Mouse (Mus musculus) thymus, postnatal 0 days (tissue): ENCODE measurements around the gene Hist1h3c. TPM values are rescaled to one million over a fixed set of nuclear protein-coding genes. Genes with fewer than 3 reads are reported as not detected.
"Not testable (repeated sequence)": the region's sequence is repeated elsewhere in the genome, so short reads cannot be mapped to it uniquely, and the experiment has no call there.

ENCODE experiments used
- DNase-seq: peaks from one replicate; pipeline ENCODE4 v3.0.0-alpha.2; 2015; ENCODE audit warnings: low spot score
- polyA plus RNA-seq: library from polyadenylated mRNA; unstranded; fragments of >200 nt; fragmentation: Nextera tagmentation; extraction: Ambion mirVana; gene quantifications from 2 replicates; pipeline ENCODE4 v1.2.1, GENCODE M21; 2015

Gene Hist1h3c
- polyA plus RNA-seq, 1 experiment from 2014 or later, result 33.1 TPM

DNA sequence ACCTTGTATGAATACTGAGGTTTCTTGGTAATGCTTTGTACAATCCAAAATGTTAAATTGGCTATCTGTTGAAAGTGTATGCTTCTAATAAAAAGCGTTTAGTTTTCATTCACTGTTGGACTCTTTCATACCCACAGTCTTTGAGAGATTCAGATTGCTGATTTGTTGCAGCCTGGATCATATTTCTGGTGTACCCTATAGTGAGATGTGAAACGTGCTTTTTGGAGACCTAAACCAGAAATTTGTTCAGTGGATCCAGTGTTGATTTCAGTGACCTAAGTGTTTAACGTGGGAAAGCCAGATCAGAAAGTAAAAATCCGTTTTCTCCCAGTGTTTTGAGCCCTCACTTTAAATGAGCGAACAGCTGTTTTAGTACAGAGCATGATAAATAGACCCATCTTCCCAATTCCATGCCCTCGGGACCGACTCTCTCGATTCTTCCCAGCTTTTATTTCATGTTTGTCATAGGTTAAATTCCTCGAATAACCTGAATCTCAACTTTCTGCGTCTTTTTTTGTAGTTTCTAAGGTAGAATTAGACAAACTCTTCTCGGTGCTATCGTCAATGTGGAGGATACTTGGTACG is 5.1 kb downstream of the Hist1h3c start:
- DNase-seq, result no peak

DNA sequence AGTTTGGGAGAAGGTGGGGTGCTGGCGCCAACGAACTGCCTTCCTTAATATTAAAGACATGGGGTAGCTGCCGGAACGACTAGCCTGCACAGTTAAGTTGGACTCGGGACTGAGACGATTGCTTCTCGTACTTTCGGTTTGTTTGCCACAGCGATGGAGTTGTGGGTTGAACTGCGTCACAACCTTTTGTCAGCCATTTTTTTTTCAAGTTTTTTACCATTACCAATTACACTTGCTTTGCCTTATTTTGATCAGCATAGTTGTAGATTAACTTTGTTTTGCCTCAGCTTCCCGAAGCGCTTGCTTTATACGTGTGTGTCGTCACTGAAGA is 5.5 kb downstream of the Hist1h3c start:
- no peak for DNase-seq

DNA sequence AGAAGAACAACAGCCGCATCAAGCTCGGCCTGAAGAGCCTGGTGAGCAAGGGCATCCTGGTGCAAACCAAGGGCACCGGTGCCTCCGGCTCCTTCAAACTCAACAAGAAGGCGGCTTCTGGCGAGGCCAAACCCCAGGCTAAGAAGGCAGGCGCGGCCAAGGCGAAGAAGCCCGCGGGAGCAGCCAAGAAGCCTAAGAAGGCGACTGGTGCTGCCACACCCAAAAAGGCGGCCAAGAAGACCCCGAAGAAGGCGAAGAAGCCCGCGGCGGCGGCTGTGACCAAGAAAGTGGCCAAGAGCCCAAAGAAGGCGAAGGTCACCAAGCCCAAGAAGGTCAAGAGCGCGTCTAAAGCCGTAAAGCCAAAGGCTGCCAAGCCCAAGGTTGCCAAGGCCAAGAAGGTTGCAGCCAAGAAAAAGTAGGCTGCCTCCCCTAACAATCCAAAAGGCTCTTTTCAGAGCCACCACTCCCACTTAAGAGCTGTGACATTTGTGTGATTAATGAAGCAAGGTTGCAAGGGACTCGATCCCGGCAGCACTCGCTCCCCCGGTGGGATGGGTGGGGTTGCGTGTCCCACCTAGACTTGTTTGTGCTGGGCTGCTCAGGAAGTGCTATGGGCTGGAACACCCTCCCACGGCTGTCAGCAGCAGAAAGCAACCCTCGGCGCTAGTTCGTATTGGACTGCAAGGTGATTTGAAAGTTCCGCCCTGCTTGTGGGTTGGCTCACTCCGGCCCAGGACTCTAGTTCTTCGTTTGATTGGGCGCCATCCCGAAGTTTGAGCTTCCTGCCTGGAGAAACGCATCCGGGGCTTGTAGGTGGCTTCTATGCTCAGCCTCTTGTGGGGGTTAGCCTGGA is 6.1 kb downstream of the Hist1h3c start:
- DNase-seq, result peak; percentile 94

DNA sequence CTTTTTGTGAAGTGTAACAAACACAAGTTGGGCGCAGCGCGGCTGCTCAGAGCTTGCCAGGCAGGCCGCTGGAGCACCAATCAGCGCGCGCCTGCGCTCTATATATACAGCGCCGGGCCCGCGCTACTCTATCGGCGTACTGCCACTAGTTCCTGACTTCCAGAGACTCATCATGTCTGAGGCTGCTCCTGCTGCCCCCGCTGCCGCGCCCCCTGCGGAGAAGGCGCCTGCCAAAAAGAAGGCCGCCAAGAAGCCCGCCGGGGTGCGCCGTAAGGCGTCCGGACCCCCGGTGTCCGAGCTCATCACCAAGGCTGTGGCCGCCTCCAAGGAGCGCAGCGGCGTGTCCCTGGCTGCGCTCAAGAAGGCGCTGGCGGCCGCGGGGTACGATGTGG is 6.7 kb downstream of the Hist1h3c start, which contains the start of gene Hist1h1c:
Gene Hist1h1c, plus strand, starts transcription at position 132 of the 392 bp plus-strand sequence.
- peak; percentile 96 for DNase-seq

DNA sequence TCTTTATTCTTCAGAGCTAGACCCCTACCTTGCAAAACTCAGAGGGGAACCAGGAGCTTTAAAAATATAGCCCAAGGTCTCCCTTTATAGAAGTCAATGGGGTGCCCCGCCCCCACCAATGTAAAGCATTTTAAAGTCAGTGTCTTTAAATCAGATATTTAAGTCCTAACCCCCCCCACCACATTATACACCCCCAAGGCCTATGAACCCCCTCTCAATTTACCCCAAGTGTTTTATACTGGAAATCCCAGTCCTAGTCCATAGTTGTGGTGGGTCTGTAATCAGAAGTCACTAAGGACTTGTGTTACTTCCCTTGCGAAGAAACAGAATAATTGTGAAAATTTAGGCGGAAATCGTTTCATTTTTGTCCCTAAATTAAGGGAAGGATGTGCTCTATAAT is 7.4 kb downstream of the Hist1h3c start:
- DNase-seq, result peak; percentile 59

DNA sequence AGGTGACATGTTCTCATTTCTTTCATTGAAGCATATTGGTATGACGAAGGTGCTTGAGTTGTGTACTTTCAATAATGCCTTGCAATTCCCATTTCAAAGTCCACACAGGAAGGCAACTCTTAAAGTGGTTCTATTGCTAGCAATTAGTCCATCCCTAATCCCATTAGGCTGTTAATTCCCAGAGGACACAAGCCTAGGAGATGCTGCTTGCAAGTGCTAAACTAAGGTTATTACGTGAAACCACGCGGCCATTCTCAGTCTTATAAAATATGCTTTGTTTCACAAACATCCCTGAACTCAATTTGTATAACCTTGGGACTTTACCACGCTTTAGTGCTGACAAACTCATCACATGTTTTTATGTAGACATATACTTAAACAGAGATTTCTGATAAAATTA is 8.3 kb downstream of the Hist1h3c start:
- DNase-seq, result no peak

DNA sequence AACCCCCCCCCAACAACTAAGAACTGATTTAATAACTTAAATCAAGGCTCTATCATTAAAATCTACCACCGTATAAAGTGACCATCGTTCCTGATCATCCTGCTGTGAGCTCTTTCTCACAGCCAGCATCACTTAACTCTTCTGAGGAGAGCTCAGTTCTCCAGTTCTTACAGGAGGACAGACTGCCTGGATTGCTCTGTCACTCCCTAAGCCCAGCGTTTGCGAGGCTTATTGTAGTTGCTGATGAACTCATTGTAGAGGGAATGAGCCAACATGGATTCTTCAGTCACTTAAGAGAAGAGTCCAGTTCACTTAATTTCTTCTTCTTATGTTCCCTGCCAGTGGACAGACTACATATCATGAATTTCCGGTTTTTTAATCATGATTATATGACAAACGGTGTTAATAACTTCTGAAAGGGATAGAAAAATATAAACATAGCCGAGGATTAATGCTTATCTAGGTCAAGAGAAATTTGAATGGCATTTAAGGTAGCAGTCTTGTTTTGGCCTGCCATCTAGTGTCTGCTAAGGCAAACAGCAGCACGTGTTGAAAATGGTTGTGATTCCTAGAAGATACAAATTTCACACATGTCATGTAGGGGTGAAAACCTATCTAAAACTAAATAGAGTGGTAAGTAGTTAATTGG is 13.1 kb downstream of the Hist1h3c start:
- DNase-seq, result peak; percentile 67

DNA sequence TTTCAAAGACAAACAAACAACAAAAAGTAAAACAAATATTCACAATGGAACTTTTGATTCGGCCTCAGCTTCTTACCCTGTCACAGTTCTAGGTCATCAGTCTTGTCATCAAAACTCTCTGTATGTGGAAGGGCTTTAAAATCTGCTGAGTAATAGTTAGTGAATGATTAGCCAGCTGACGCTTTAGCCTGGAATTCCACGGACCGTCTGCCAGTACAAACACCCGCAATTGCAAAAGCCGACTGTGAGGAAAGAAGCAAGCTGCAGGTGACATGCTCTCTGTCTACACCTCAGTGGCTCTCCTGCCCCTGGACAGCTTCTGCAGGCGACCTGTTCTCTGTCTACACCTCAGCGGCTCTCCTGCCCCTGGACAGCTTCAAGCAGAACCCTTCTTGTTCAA is 14.9 kb downstream of the Hist1h3c start:
- no peak for DNase-seq

DNA sequence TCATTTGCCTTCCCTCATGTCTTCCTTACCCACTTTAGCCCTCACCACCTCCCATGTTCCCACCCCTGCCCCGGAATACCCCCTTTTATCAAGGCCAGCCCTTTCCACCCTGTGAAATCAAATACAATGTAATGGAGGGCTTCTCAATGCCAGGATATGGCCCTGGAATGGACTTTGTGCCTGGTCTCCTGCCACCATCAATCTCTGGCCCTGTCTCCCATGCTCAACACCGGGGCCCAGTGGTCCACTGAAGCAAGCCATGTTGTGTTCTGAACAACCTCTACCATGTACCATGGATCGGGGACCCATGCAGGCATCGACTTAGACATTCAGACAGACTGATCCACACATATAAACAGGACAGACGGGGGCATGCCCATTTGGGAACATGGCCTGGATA is 15.7 kb downstream of the Hist1h3c start:
- no peak for DNase-seq

DNA sequence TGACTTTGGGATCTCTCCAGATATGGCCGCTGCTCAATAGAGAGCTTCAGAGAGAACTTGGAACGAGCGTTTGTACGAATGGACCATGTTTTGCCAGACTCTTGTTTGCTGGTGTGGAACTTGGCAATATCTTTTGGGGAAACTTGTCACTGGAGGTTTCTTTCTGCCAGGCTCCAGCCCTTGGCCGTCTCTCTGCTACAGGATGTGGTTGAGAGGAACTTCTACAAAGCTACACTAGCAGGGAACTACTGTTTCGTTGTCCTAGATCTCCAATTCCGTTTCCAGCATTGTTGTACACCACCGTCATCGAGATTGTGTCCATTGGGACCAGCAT is 16.2 kb downstream of the Hist1h3c start:
- DNase-seq, result peak; percentile 63

DNA sequence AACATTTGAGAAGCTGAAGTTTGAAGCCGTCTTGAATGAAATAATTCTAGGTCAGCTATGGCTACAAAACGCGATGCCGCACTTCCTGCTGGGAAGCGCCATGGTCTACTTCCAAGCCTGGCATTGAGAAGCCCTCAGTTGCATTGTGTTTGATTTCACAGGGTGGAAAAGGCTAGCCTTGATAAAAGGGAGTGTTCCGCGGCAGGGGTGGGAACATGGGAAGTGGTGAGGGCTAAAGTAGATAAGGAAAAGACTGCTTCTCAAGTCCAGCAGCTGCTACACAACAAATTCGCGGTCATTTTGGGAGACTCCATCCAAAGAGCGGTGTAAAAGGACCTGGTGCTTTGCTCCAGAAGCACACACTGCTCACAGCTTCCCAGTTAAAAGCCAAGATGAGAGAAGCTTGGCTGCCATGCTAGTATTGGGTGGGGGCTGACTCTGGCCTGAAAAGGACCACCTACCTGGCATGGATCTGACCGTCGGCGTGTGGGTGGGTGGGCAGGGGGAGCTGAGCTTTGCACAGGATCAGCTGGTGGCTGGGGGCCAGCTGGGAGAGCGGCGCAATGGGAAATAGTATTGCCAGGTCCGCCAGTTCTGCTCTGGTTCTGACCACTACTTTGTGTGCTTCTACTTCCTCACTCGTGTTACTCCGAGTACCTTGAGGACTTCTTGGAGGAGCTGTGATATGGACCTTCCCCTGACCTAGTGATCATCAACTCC is 16.8 kb downstream of the Hist1h3c start:
- no peak for DNase-seq

DNA sequence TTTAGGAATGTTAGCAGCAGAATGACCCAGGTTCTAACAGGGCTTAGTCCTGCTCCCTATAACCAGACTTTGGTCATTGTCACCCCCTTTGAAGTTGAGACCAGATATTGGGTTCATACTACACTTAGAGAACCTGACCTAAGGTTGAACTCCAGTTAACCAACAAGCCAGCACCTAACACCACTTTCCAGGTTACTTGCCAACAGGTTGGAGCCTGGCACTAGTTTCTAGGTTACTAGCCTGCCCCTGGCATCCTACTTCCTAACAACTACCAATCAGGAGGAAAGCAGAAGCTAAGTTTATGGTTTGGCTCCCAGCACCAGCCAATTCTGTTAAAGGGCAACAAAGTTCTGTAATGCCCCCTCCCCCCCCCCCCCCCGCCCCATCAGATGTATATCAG is 20.2 kb downstream of the Hist1h3c start:
- no peak for DNase-seq

DNA sequence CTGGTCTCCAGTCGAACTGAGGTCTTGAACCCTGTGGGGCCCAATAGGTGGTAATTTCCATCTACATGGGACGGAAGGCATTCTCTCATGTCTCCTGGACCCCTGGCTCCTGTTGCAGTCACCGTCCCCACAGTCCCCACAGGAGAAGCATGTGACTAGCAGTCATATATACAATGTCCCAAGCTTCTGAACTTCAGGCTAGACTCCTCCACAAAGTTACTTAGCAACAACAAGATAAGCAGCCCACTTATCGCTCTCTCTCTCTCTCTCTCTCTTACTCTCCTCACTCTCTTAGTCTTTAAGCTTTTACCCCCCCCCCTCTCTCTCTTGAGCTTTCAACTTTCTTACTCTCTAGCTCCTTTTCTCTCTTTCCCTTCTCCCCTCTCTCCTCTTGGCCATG is 21.2 kb downstream of the Hist1h3c start:
- no peak for DNase-seq

DNA sequence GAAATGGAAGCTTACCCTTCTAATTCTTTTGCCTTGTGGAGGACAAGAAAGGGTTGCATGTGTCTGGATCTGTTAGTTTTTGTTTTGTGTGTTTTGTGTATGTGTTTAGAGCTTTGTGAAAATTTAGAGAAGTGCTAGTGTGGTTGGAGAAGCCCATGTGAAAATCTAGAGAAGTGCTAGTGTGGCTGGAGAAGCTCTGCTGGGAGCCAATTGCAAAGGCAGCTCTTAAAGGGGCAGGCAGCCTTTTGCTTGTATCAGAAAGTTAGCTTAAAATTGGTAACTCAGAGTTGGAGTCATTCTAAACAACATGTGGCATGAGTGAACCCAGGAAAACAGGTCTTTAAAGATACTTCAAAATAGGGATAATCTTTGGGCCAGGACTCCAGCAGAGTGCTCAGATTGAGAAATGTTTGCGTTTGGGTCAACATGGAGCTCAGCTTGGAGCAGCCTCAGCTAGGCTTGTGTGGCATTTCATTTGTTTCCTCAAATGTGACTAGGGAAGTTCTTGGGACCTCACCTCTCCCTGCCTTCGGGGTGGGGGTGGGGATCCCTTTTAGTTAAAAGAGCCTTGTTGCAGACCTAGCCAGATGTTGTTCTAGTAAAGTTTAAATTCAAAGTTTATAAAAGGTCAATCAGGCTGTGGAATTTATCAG is 27.7 kb downstream of the Hist1h3c start:
- DNase-seq, result not testable (repeated sequence)

DNA sequence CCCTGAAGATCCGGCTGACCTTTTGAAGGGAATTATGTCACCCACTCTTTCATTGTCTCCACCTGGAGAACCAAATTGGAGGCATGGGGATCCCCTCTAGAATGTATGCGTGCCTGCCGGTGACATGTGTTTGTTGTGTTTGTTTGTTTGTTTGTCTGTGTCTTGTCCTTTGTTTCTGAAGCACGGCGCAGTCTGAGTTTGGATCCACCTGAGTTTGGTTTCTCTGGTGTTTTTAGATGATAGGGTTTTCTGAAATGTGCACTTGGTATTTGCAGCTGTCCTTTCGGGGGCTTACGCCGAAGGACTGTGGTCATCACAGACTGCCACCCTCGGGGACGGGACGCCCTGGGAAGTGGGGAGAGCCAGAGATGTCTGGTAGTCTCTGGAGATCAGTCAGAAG is 28.2 kb downstream of the Hist1h3c start:
- DNase-seq, result no peak

DNA sequence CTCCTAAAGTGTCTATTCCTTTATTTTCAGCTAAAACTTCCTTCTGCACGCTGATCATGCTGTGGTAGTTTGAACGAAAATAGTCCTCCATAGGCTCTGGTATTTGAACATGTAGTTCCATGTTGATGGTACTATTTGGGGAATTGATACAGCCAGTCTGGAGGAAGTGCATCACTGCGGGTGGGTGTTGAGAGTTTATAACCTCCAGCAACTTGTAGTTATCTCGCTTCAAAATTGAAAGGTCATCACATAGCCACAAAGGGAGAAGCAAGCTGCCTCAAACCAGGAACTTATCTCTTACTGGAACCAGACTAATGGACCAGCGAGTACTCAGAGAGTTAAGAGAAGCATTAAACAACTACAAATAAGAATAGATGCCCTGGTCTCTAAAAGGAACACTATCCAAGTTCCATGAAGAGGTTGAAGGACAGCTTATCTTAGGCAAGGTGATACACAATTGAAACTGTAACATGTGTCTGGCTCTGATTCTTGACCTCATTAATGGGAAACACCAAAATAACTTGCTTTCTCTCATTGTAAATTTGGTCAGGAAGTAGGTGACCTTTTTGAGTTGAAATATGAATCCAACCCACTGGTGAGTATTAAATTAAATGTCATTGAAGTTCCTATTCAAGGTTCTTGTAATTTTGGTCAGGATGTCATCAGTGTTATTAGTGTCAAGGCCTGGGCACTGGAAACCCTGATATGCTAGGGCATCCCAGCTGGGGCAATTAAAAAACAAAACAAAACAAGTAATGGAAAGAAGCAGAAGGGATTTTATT is 28.9 kb downstream of the Hist1h3c start:
- DNase-seq, result no peak

DNA sequence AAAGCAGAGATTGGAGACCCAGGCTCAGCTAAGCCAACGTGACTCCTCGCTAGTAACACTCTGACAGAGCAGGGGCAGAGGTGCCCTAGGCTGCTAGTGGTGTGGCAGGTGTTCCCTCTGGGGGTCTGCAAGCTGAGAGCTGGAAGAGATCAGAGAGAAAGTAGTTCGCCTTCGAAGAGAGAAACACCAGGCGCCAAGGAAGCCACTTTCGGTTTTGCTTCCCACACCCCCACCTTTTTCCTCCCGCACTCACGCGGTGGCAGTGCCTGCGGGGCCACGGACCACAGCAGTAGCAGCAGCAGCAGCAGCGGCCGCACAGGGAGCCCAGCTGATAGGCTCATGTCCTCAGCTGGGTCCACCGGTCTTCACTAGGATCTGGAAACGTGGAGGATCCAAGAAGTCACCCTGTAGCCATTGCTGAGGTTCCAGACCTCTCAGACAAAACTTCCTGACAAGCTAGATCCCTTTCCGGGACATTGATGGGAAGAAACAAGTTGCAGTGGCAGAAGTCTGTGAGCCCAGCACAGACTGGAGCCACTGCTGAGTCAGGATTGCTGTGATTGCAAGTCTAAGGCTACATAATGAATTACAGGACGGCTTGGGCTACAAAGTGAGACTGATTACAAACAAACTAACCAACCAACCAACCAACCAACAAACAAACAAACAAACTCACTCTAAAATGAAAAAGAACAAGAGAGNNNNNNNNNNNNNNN is 34.9 kb downstream of the Hist1h3c start, which contains the start of gene Hfe:
Gene Hfe, minus strand, starts transcription at position 481 of the 716 bp plus-strand sequence.
- peak; percentile 82 for DNase-seq

DNA sequence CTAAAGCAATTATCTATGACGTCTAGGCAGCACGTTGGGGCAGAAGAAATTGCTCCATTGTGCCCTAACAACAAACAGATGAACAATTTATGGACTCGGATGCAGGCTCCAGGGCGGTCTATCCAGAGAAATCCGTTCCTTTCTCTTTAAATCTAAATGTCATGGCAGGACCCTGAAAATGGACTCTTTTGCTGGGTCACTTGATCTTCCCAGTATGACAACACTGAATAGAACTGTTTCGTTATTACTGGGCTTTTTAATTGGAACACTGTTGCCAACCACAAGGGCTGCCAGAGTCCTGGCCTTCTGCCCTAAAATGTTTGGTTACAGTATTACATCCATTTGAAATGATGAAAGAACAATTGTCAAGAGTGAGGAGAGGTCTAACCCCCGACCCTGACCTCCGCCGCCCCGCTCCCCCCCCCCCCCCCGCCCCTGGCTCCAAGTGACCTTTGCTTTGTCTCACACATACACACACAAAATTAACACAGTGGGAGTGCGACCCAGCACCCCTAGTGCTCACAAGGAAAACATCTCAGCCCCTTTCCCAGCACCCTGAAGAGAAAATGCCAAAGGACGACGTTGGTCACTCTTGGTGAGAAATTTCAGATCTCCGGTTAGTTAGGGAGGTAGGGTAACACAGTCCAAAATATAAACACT is 35.6 kb downstream of the Hist1h3c start:
- DNase-seq, result no peak

DNA sequence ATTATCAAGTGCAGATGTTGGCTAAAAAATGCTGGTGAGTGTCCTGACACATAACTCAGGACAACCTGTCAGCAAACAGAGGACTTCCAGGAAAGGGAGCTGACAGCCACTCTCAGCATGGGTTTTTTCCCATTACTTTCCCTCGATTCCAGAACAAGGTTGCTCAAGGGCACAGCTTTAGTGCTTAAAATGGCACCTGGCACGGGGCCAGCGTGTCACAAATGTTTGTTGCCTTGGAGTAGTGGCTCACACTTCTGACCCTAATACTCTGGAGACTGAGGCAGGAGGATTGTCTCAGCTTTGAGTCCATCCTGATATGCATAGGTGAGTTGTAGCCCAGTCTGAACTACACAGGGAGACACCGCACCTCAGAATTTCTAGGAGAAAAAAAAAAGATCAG is 36.7 kb downstream of the Hist1h3c start:
- DNase-seq, result no peak
